Mouse (Mus musculus): ENCODE measurements around the gene Rptor.

Gene Rptor

DNA sequence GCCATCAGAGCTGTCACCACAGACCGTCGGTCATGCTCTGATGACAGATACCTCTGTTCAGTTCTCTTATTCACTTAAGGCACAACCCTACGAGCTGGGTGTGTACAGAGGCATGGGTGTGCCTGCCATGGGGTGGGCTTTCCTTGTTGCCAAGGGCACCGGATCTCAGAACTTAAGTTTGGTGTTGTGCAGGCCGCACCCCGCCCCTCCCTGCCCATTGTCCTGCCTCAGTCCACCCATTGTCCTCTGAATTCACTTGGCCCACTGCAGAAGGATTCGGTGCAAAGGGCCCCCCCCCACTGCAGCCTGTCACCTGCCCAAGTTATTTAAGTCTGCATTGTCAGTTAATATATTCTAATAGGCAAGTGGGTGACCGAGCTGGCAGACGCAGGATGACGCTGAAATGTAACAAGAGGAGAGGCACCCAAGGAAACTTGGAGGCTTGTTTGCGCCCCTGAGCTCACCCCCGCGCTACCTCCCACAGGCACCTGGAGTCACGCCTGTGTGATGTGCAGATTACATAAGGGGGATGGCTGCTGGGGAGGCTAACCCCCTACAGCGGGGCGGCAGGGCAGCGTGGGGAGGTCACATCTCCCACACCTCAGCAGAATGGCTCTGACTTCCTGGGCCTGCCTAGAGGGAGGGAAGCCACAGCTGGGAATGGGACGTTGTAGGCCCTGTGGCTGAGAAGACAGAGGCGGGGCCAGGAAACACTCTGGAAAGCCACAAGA lies 335.2 kb downstream of the Rptor start:
- DNase-seq, result peak; percentile 74 to 80

- peak; percentile 68 to 81 for DNase-seq
These were observed 336.5 kb downstream of the Rptor start for GRCm38 (mm10) chr11:119939073-119939710.

DNA sequence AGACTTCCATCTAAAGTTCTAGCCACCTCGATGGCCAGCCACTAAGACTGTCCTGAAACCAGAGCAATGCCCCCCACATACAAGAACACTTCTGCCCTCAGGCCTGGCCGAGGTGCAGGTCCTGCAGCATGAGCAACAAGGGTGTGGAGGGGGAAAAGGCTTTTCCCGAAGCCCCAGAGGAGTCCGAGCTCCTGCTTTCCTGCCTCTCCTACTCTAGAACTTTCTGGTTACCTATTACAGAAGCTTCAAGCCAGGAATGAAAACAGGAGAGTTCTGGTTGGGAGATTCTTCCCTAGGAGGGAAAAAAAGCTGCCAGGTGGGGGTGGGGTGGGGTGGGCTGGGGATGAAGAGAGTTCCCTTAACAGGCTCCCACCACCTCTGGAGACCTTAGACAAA lies 337.0 kb downstream of the Rptor start:
- no peak for DNase-seq

DNA sequence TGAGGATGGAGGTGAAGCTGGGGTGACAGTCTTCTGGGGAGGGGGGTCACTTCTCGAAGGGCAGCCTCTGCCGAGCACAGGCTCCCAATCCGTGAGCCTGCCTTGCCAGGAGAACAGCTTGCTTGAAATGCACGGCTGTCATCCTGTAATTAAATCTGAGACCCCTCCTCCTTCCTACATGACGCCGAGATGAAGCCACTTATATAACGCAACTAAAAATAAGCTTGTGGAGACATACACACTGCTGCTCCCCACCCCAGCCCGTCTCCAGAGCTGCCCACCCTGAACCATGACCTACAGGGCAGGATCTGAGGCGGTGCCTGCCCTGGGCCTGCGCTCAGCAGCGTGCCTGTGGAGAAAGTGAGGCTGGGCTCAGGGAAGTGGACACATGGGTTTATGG lies 337.4 kb downstream of the Rptor start:
- DNase-seq, result no peak

DNA sequence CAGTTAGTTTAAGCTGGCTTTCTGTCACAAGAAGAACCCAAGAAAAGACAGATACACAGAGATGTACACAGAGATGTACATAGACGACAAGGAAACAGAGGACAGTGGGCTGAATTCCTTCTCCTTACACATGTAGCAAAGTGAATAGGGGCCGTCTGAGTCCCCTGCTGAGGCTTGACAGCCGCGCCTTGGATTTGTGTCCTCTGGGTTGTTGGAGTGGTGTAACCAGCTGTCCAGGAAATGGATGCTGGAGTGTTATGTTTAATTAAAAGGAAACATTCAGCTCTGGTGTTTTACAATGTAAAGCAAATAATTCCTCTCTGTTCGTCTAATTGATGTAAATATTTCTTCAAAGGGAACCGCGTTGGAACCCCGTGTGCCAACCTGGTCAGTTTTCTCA lies 339.1 kb downstream of the Rptor start:
- DNase-seq, result no peak

- peak in 1 of 2 experiments; percentile 77 for DNase-seq
These were observed 339.6 kb downstream of the Rptor start for GRCm38 (mm10) chr11:119942201-119942726.

- DNase-seq, result peak; percentile 99
These were observed 340.2 kb downstream of the Rptor start, which contains the start of gene Baiap2 for GRCm38 (mm10) chr11:119942727-119943427. TSS of gene Baiap2 (plus strand) at chr11:119942763.

DNA sequence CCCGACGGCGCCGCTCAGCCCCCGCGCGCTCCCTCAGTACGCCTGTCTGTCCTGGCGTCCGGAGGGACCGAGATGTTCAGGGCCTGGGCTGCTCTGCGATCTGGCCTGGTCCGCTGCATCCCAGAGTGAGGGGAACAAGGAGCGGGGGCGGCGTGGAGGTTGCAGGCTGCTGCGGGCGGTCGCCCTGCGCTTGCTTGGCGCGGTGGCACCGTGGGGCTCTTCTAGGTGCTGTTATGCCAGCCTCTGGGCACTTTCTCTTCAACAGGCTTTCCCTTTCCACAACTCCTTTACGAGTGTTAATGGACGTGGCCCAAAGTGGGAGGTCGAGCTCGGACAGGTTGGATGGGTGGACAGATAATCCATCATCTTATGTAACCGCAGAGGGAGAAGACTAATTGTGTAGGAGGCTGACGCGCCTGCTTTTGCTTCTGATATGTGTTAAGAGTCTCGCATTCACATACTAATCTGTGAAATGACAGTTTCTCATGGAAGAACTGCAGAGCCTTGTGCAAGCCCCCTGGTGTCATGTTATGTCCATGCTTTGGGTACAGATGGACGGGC lies 340.8 kb downstream of the Rptor start:
- DNase-seq, result no peak

DNA sequence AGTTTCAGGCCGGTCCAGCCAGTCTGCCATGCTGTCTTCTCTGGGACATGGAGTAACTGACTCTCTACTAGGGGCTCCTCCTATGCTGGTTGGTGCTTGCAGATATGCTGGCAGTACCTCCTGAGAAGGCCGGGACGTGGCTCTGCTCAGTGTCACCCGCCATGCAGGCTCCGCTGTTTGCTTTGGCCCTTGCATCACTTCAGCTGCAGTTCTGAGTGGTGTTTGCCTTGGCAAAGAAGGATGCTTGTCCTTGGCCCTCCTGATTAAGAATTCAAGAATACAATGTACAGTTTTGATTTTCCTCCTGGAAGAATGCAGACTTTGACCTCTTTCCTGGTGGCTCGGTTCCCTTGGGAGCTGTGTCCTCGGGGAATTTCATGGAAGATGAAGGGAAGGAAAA lies 342.6 kb downstream of the Rptor start:
- peak in 1 of 2 experiments; percentile 75 for DNase-seq

DNA sequence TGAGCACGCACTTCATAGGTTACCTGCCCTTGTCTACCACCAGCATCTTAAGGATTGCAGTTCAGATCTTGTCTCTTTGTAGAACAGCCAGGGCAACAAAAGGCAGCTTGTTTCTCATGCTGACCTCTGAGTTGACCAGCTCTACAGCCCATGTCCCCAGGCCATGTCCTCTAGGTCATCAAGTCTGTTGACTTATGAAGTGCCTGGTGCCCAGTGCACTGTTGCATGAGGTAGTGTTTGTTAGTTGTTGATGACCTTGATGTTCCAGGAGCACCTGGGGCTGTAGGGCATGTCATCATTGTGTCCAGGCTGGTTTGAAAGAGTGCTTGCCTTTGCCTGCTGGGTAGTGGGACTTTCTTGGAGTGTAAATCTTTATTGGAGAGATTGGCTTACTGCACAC lies 344.7 kb downstream of the Rptor start:
- no peak for DNase-seq

- DNase-seq, result no peak
These were observed 345.2 kb downstream of the Rptor start for GRCm38 (mm10) chr11:119947897-119948296.

DNA sequence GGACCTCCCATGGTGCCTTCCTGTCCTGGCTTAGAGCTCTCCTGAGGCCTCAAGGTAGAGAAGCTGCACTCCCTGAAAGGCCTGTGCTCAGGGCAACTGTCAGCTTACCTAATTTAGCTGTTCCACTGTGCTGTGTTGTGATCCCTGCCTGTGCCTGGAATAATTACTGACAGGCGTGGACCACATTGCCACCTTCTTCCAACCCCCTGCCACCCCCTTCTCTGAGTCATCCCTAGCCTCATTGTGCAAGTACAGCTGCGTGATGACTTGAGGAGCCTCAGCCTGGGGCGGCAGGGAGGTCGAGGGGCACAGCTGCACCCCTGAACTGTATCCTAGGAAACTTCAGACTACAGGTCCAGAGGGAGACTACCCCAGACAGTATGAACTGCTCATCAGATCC lies 345.6 kb downstream of the Rptor start:
- DNase-seq, result no peak

DNA sequence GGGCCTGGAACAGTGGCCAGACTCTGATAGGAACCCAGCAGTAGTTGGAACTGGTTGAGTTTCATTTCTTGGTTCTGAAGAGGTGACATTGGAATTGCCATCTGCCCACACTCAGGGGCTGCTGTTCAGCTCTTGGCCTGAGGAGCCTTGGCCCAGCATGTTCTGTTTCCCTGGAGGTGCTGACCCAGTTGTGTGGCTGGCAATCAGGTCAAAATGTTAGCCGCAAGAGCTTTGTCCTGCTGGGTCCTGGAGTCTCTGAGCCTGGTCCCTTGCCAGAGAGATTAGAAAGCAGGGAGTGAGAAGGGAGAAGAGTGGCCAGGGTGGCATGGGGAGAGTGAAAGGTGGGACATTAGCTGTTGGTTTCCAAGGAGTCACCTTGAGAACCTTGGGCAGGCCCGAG lies 346.1 kb downstream of the Rptor start:
- no peak for DNase-seq

All from kidney, postnatal 36 days (tissue).